Mouse (Mus musculus) neural tube, embryonic 14.5 days (tissue): Measurements from ENCODE around the gene Cyp1a2. TPM values are rescaled to one million over a fixed set of nuclear protein-coding genes. Genes with fewer than 3 reads are reported as not detected.
A peak's percentile ranks its signal among the peaks of the same experiment; 100 is the strongest.

Experiments
- ATAC-seq: fragments of 200-750 bp; cut with Nextera tagmentation; 2 replicates; pipeline ENCODE4 v1.8.0; 2017; ENCODE audit warnings: low read depth, mild to moderate bottlenecking, moderate TSS enrichment, moderate library complexity
- H3K27ac ChIP-seq: fragments of 300-500 bp; sonication (generic); 2 replicates; pipeline ENCODE4 v1.5.1; 2014; ENCODE audit warnings: low read depth, mild to moderate bottlenecking, control low read depth, low read length, moderate library complexity, mixed read lengths
- H3K27me3 ChIP-seq: fragments of 300-500 bp; sonication (generic); 2 replicates; pipeline ENCODE4 v1.6.1; 2014; ENCODE audit warnings: low read length; ENCODE audit not compliant: control insufficient read depth, insufficient read depth
- H3K36me3 ChIP-seq: fragments of 300-500 bp; sonication (generic); 2 replicates; pipeline ENCODE4 v1.6.1; 2014; ENCODE audit warnings: low read length, mixed read lengths; ENCODE audit not compliant: control insufficient read depth, insufficient read depth
- H3K4me1 ChIP-seq: fragments of 300-500 bp; sonication (generic); 2 replicates; pipeline ENCODE4 v1.6.1; 2014; ENCODE audit warnings: low read length; ENCODE audit not compliant: control insufficient read depth, insufficient read depth
- H3K4me2 ChIP-seq: fragments of 300-500 bp; sonication (generic); 2 replicates; pipeline ENCODE4 v1.6.1; 2014; ENCODE audit warnings: mild to moderate bottlenecking, low read depth, low read length, control low read depth
- H3K4me3 ChIP-seq: fragments of 300-500 bp; sonication (generic); 2 replicates; pipeline ENCODE4 v1.5.1; 2014; ENCODE audit warnings: low read depth, low read length, control low read depth, mixed read lengths
- H3K9ac ChIP-seq: fragments of 300-500 bp; sonication (generic); replicated peaks from 2 replicates; pipeline ENCODE4 v1.6.1; 2014; ENCODE audit warnings: low read depth, mild to moderate bottlenecking, control low read depth, low read length, mixed read lengths
- H3K9me3 ChIP-seq: fragments of 300-500 bp; sonication (generic); 2 replicates; pipeline ENCODE4 v1.6.1; 2016; ENCODE audit warnings: low read length; ENCODE audit not compliant: control insufficient read depth
- WGBS: fragments of 180-500 bp; shearing (Covaris S2); extraction: QIAGEN DNeasy Blood & Tissue Kit; methylation state at CpG from one replicate; pipeline ENCODE4 v1.1.7; 2014; 5-methylcytosine and 5-hydroxymethylcytosine counted together
- polyA plus RNA-seq: library from polyadenylated mRNA; unstranded; fragments of >200 nt; fragmentation: Nextera tagmentation; extraction: Ambion mirVana; gene quantifications from 2 replicates; pipeline ENCODE4 v1.2.1, GENCODE M21; 2014

Cyp1a2 gene
- polyA plus RNA-seq, 1 experiment from 2014 or later: not detected

GRCm38 (mm10) chr9:57667136-57667535 lies 16.4 kb downstream of the Cyp1a2 start:
- Histone ChIP-seq H3K27ac (no peak overlapping the region), H3K27me3 (no peaks in the 10 kb centered on the region), H3K4me1 (no peaks in the 10 kb centered on the region), H3K4me2 (no peak overlapping the region), H3K36me3 (no peaks in the 10 kb centered on the region), H3K9me3 (no peaks in the 10 kb centered on the region), H3K4me3 (no peak overlapping the region), H3K9ac (no peak overlapping the region)
- WGBS: 75% methylated on average over 3 of the region's 3 CpGs
- ATAC-seq: no peak

DNA sequence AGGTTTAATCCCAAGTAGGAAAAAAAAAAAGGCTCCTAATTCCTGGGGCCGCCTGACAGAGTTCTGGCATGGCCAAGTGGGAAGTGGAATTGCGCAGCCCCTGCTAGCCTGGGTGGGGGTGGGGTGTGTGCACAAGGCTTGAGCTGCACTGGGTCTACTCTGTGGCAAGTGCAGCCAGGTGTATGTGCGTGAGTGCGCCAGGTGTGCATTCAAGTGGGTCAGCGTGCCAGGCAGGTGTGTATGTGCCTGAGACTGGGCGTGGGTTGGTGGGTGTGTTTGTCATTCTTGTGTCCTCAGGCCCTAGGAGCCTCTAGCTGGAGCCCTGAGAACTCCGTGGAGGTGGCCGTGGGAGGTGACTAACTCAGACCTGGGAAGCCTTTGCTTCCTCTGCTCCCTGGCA lies 17.0 kb downstream of the Cyp1a2 start:
- 86% methylated on average over 8 of the region's 8 CpGs for WGBS
- ATAC-seq: no peak
- Histone ChIP-seq H3K27ac (no peak overlapping the region), H3K36me3 (no peaks in the 10 kb centered on the region), H3K4me3 (no peak overlapping the region), H3K4me2 (no peak overlapping the region), H3K4me1 (no peaks in the 10 kb centered on the region), H3K9me3 (no peaks in the 10 kb centered on the region), H3K27me3 (no peaks in the 10 kb centered on the region), H3K9ac (no peak overlapping the region)

DNA sequence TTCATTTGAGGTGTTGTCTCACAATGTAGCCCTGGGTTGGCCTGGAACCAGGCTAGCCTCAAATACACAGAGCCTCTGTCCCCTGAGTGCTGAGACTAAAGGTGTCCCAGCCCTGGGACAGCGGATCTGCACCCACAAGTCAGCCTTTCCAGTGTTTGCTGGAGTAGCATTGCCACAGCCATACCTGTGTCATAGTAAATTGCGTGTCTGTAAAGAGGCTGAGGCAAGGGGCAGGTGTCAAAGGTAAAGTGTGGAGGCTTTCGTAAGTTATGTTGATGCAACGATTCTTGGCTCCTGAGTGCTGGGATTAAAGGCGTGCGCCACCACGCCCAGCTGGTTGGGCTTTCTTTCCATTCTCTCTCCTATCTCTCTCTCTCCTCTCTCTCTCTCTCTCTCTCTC lies 18.9 kb downstream of the Cyp1a2 start:
- no peak overlapping the region for H3K9ac ChIP-seq
- no peak overlapping the region for H3K4me3 ChIP-seq
- no peak overlapping the region for H3K4me2 ChIP-seq
- ATAC-seq: no peak
- H3K27me3 ChIP-seq: no peaks in the 10 kb centered on the region
- no peaks in the 10 kb centered on the region for H3K4me1 ChIP-seq
- H3K36me3 ChIP-seq: no peaks in the 10 kb centered on the region
- 75% methylated on average over 7 of the region's 7 CpGs for WGBS
- no peaks in the 10 kb centered on the region for H3K9me3 ChIP-seq
- H3K27ac ChIP-seq: no peak overlapping the region

DNA sequence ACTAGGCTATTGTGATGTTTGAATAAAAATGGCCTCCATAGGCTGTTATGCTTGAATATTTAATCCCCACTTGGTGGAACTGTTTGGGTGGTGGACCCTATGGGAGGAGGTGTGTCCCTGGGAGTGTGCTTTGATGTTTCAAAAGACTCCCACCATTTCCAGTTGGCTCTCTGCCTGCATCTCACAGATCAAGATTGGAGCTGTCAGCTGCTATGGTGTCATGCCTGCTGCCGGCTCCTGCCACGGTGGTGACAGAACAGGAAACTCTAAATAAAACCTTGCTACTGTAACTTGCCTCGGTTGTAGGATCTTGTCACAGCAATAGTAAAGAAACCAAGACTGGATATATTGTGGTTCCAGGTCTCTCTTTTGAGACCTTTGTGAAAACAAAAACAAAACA lies 22.0 kb downstream of the Cyp1a2 start:
- H3K27ac ChIP-seq: no peak overlapping the region
- H3K4me3 ChIP-seq: no peak overlapping the region
- 79% methylated on average over 3 of the region's 3 CpGs for WGBS
- no peak for ATAC-seq
- H3K9me3 ChIP-seq: no peaks in the 10 kb centered on the region
- H3K4me2 ChIP-seq: no peak overlapping the region
- H3K9ac ChIP-seq: no peak overlapping the region
- H3K36me3 ChIP-seq: no peaks in the 10 kb centered on the region
- no peaks in the 10 kb centered on the region for H3K4me1 ChIP-seq
- no peaks in the 10 kb centered on the region for H3K27me3 ChIP-seq

DNA sequence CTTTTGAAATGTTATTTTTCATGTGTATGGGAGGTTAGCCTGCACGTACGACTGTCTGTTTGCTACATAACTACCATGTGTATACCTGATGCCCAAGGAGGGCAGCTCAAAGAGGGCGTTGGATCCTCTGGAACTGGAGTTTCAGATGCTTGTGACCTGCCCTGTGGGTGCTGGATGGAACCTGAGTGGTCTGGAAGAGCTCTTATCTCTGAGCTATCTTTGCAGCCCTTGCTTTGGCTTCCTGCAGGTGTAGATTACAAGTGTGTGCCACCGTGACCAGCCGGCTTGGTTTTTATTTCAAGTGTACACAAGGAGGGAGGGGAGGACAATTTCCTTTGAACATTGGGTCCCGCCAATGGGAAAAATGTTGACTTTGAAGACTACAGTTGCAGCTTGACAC lies 23.0 kb downstream of the Cyp1a2 start:
- Histone ChIP-seq H3K36me3 (no peaks in the 10 kb centered on the region), H3K9me3 (no peaks in the 10 kb centered on the region), H3K4me3 (no peak overlapping the region), H3K9ac (no peak overlapping the region), H3K27me3 (no peaks in the 10 kb centered on the region), H3K4me1 (no peaks in the 10 kb centered on the region), H3K27ac (no peak overlapping the region), H3K4me2 (no peak overlapping the region)
- 93% methylated on average over 6 of the region's 6 CpGs for WGBS
- no peak for ATAC-seq

GRCm38 (mm10) chr9:57659774-57660173 lies 23.7 kb downstream of the Cyp1a2 start:
- Histone ChIP-seq H3K36me3 (no peaks in the 10 kb centered on the region), H3K27me3 (no peaks in the 10 kb centered on the region), H3K9me3 (no peaks in the 10 kb centered on the region), H3K9ac (no peak overlapping the region), H3K4me3 (no peak overlapping the region), H3K4me2 (no peak overlapping the region), H3K27ac (no peak overlapping the region), H3K4me1 (no peaks in the 10 kb centered on the region)
- 31% methylated on average over 4 of the region's 4 CpGs for WGBS
- ATAC-seq: peak; percentile 41; the same call in 1 of the 2 replicates

GRCm38 (mm10) chr9:57658970-57659369 lies 24.5 kb downstream of the Cyp1a2 start:
- no peak overlapping the region for H3K9ac ChIP-seq
- H3K36me3 ChIP-seq: no peaks in the 10 kb centered on the region
- H3K4me3 ChIP-seq: no peak overlapping the region
- no peak overlapping the region for H3K27ac ChIP-seq
- H3K4me2 ChIP-seq: no peak overlapping the region
- H3K27me3 ChIP-seq: no peaks in the 10 kb centered on the region
- no peak for ATAC-seq
- H3K4me1 ChIP-seq: no peaks in the 10 kb centered on the region
- no peaks in the 10 kb centered on the region for H3K9me3 ChIP-seq
- 78% methylated on average over 4 of the region's 4 CpGs for WGBS

GRCm38 (mm10) chr9:57657843-57658242 lies 25.7 kb downstream of the Cyp1a2 start:
- no peaks in the 10 kb centered on the region for H3K9me3 ChIP-seq
- no peak overlapping the region for H3K9ac ChIP-seq
- H3K36me3 ChIP-seq: no peaks in the 10 kb centered on the region
- WGBS: 54% methylated on average over 4 of the region's 4 CpGs
- no peak overlapping the region for H3K4me3 ChIP-seq
- ATAC-seq: no peak
- H3K27ac ChIP-seq: no peak overlapping the region
- no peaks in the 10 kb centered on the region for H3K27me3 ChIP-seq
- no peaks in the 10 kb centered on the region for H3K4me1 ChIP-seq
- no peak overlapping the region for H3K4me2 ChIP-seq

- Histone ChIP-seq H3K4me3 (no peak overlapping the region), H3K36me3 (no peaks in the 10 kb centered on the region), H3K4me2 (no peak overlapping the region), H3K4me1 (no peaks in the 10 kb centered on the region), H3K9me3 (no peaks in the 10 kb centered on the region), H3K27me3 (no peaks in the 10 kb centered on the region), H3K27ac (no peak overlapping the region), H3K9ac (no peak overlapping the region)
- WGBS: 87% methylated on average over 19 of the region's 19 CpGs
- ATAC-seq: no peak
Measured at GRCm38 (mm10) chr9:57656631-57657350, 26.7 kb downstream of the Cyp1a2 start.
